Mouse (Mus musculus) adrenal gland, adult (tissue): Measurements from ENCODE around the gene Idh3g.

Source experiments
- DNase-seq, 2 experiments: peaks; one replicate each; pipeline ENCODE4 v3.0.0; 2022 to 2023; ENCODE audit warnings: low spot score in 1 of 2; ENCODE audit not compliant: inconsistent age in 2 of 2

Idh3g gene

GRCm38 (mm10) chrX:73786364-73787224 is at the start of gene Idh3g, which contains the start of gene Ssr4:
Idh3g (minus strand) TSS chrX:73786897.
Ssr4 (plus strand) TSS chrX:73787028.
- peak; percentile 95 to 98 for DNase-seq

DNA sequence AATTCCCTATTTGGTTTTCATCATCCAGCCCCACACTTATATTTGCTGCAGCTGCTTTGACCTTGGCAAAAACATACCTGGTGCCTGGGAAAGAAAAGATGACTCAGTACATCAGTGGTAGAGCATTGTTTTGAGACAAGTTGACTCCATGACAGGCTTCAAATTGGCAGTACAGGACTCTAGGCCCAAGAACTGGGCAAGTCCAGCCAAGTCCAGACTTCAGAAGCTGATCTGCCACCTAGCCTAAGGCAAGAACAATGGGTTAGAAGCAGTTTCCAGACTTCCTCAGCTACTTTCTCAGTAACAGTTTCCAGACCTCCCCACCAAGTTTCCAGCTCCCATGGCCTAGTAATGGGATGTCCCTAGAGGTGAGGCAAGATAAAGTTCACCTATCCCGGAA is 49.0 kb upstream of the Idh3g start:
- DNase-seq, result no peak

DNA sequence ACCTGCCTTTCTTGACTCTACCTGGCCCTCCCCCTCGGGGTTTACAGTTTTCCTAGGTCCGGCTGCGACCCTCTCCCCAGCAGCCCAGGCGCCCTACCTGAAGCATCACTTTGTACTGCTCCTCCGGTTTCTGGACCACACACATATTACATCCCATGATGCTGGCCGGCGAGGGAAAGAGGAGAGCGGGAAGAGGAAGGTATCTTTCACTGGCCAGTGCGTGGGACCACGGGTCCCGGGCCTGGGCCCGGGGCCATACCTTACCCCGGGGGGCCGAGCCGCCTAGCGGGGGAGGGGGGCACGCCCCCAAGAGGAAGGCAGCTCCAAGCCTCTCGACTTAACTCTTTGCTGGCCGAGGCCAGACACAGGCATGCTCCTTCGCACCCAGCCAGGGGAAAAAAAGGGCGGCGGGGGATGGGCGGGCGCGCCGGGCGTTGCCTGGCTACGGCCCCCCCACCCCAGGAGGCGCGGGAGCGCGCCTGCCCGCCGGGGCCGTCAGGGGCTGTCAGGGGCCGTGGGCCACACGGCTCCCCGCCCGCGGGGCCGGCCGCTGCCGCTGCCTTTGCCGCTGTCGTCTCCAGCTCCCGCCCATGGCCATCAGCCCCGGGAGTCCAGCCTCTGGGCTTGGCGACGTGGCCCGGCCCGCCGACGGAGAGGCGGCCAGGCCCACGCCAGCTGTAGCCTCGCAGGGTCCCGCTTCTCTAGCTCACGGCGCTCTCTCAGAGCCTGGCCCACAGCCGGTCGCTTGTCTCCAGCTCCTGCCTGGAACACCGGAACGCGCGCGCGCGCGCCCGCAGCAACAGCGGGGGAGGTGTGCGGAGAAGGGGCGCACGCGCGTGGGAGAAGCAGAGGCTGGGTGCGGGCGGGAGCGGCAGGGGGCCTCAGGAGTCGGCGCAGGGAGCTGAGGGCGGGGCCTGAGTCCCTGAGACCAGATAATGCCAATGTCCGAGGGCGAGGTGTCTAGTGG is 37.8 kb upstream of the Idh3g start, which contains the start of gene Pdzd4:
TSS of gene Pdzd4 (minus strand) at position 785 of the 967 bp plus-strand sequence.
- DNase-seq, result peak; percentile 55 to 65

DNA sequence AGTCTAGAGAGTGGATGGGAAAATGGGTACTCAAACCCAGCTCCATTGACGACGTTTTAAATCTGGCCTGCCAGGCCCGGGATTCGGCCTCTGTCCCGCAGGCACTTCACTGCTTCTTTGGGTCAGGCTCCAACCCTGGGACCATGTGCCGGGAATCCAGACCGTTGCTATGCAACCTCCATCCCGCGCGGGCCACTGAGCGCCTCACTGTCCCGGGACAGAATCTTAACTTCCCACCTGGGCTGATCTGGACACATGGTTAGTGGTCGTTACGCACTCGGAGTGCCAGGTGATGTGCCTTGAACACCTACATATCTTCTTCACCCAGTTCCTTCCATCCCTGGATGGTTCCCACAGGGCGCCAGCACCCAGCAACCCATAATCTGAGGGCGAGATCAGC is 37.0 kb upstream of the Idh3g start:
- DNase-seq, result peak in 1 of 2 experiments; percentile 22

DNA sequence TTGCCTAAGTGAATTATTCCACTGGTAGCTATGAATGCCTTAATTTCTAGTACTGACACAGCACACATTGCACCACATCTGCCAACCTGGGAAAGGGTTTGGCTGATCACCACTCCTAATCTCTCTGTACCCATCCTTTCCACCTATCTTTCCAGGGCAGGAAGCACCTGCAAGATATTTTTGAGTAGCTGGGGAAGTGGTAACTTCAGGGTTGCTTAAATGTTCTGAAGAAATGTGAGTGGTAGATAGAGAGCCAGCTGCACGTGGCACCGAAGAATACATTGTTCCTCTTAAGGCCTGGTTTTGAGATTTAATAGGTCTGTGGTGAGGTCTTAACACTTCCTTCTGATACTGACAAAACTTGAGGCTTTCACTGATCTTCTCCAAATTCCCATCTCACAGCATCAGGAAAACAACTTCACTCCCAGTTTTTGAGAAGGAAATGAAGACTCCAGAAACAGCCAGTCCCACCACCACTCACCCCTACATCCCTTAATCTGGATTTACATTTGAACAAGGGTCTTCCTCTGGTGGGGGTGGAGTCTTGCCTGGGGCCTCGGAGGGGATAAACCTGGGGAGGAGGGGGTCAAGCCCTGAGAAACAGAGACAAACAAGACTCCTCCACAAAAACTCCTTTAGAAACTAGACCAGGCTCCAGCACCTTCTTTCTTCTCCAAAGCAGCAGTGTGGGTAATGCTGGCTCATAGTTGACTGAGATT is 30.1 kb upstream of the Idh3g start:
- DNase-seq, result no peak

DNA sequence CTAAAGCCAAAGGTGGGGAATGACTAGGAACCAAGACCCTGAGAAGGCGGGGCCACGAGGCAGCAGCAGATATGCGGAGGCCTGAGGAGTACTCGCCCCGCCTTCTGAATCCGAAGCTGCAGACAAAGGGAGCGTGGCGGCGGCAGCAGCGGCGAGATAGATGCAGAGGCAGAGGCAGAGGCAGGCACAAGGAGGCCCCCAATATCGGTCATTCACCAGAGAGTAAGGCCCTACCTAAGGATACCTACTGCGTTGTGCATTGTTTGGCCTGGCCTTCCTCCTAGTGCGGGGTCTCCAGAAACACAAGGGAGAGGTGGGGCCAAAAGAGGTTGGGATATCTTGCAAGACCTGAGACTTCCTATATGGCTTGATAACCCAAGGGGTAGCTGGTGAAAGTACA is 28.4 kb upstream of the Idh3g start:
- no peak for DNase-seq

GRCm38 (mm10) chrX:73805814-73806213 is 19.1 kb upstream of the Idh3g start:
- no peak for DNase-seq

- DNase-seq, result peak; percentile 71 to 86
Observed at GRCm38 (mm10) chrX:73798502-73798901, 11.8 kb upstream of the Idh3g start.

- DNase-seq, result no peak
Observed at GRCm38 (mm10) chrX:73797511-73797910, 10.8 kb upstream of the Idh3g start.

DNA sequence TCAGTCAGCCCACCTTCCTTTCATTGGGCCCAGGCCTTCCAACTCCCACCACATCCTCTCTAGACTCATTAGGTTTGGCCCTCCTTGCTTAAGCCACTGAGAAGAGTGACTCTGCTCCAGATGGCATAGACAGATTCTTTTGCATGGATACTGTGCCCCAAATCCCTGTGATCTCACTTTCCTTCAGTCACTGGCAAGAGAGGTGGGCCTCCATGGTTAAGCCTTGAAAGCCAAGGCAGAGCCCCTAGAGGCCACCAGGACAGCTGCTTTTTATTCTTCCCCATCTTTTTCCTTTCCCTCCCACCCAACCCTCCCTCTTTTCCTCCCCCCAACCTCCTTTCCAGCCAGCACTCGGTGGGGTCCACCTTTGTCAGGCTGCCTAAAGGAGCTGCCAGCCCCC is 6.8 kb upstream of the Idh3g start:
- DNase-seq, result no peak

DNA sequence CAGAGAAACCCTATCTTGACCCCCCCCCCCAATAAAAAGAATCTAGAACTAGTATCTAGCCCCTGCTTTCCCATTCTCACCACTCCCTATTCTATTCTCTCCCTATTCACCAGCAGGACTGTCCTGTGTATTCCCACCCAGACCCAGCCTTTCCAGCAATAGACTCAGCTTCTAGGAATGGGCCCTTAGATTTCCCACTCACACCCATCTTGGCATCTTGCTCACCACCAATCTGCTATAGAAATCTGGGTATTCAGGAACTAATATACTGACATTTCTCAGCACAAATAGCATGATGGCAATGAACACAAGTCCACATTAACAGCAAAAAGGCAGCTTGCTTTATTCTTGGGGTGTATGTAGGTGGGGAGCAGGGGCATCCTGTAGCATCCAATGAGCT is 6.3 kb upstream of the Idh3g start:
- DNase-seq, result no peak

- DNase-seq, result no peak
Observed at GRCm38 (mm10) chrX:73788501-73788900, 1.8 kb upstream of the Idh3g start.

- DNase-seq, result no peak
Observed at GRCm38 (mm10) chrX:73787225-73787558, 495 bp upstream of the Idh3g start.

DNA sequence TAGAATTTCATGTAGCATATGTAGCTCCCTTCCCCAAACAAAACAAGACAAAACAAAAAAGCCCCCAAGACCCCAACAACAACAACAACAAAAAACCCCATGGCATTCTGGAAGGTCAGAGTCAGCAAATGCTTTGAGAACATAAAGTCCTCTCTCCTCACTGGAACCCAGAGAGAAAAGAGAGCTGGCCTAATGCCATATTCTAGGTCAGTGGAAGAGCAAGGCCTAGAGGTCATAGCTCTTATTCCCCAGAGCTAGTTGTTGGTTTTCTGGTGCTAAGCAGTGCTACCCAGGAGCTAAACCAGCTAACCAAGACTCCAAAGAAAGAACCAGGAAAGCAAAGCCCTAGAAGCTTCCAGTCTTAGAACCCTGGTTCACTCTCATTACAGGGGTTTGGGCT is 1.0 kb downstream of the Idh3g start:
- no peak for DNase-seq

DNA sequence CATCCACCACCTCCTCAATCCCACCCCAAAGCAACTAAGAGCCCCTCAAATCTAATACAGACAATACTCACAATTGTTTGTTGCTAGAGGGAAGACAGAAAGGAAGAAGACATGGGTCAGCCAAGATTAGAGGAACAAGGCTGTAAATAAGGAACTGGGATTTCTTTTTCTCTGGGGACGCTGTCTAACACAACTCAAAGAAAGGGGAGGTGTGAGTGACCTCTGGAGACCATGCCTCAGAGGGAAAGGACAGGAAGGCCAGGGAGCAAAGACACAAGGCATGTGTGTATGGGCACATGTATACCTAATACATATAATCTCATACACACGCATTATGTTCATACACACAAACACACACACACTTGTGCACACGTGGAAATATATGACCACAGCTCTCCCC is 4.5 kb downstream of the Idh3g start:
- no peak for DNase-seq

GRCm38 (mm10) chrX:73774802-73775483 is 11.8 kb downstream of the Idh3g start:
- no peak for DNase-seq

- no peak for DNase-seq
Observed at GRCm38 (mm10) chrX:73774168-73774760, 12.4 kb downstream of the Idh3g start, which contains the start of gene Srpk3. Srpk3 (plus strand) TSS chrX:73774405.

DNA sequence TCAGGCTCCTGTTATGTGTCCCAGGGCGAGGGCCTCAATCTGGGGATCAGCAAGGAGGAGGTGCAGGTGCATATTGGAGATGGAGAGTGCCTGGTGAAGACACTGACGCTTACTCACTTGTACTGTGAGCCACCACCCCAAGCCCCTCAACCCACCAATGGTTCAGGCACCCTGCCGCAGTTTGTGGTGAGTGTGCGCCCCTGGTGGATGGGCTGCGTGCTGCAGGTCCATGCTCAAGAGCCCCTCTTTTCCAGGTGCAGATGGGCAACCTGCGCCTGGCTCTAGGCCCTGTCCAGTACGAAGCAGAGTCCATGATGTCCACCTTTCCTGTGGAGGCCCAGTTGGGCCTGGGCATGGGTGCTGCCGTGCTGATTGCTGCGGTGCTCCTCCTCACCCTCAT is 19.4 kb downstream of the Idh3g start:
- peak in 1 of 2 experiments; percentile 11 for DNase-seq

DNA sequence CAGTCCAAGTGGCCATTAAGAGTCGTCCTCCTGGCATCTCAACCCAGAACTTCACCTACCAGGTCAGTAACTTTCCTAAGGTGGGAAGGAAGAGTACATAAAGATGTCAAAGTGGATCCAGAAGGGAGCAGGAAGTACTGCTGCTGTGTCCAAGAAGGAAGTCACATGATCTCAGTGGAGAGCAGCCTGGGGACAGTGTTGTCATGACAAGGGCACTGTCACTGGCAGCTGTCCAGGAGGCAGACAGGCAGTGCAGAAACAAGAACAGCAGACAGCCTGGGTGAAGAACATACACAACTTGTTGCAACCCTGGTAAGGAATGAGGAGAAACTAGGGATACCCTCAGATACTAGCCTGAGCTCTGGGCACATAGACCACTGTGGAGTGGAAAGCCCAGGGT is 21.4 kb downstream of the Idh3g start:
- DNase-seq, result peak; percentile 79 to 87
